In genomic region chr7:3656966-3657365, GRCm38 (mm10) we compare ENCODE assay signal across 35 mouse cellular contexts.
"Had no signal": no experiment of that assay in that cellular context is flagged by ENCODE, and none has a peak within 500 bp of the region (broad histone marks: within the 10 kb centered on the region; RNA-seq: fewer than 3 reads in every experiment).

No protein-coding gene starts in this region.

- H3K27me3 ChIP-seq: heart, embryonic 12.5 days; heart, embryonic 13.5 days; heart, embryonic 15.5 days; hindbrain, embryonic 12.5 days; hindbrain, embryonic 13.5 days; hindbrain, embryonic 15.5 days; intestine, embryonic 15.5 days; kidney, embryonic 15.5 days had no signal

- H3K9me3 ChIP-seq: heart, embryonic 10.5 days; heart, embryonic 12.5 days; heart, embryonic 13.5 days; heart, embryonic 15.5 days; hindbrain, embryonic 10.5 days; hindbrain, embryonic 12.5 days; hindbrain, embryonic 13.5 days; hindbrain, embryonic 15.5 days; intestine, embryonic 15.5 days; kidney, embryonic 15.5 days had no signal

- DNase-seq: heart, postnatal 10 days; heart, postnatal 14 days; heart, postnatal 36 days; heart, postnatal 4 days; kidney, adult 11 months; kidney, adult 18-20 months; kidney, adult 2 months; kidney, adult 8-10 months; kidney, adult 9 months; kidney, postnatal 10 days; kidney, postnatal 14 days; kidney, postnatal 25 days; kidney, postnatal 36 days; kidney, postnatal 4 days; layer of hippocampus, adult 9-11 months; layer of hippocampus, postnatal 36 days had no signal

- H3K4me3 ChIP-seq: heart, embryonic 10.5 days; heart, embryonic 12.5 days; heart, embryonic 13.5 days; heart, embryonic 15.5 days; hindbrain, embryonic 10.5 days; hindbrain, embryonic 12.5 days; hindbrain, embryonic 13.5 days; hindbrain, embryonic 15.5 days; intestine, embryonic 15.5 days; kidney, embryonic 15.5 days; layer of hippocampus, adult 2 months had no signal

- H3K4me2 ChIP-seq: heart, embryonic 11.5 days; heart, embryonic 12.5 days; heart, embryonic 13.5 days; heart, embryonic 15.5 days; hindbrain, embryonic 12.5 days; hindbrain, embryonic 13.5 days; hindbrain, embryonic 14.5 days; hindbrain, embryonic 15.5 days; intestine, embryonic 15.5 days; kidney, embryonic 15.5 days had no signal

- H3K4me1 ChIP-seq: heart, embryonic 13.5 days; heart, embryonic 15.5 days; hindbrain, embryonic 10.5 days; hindbrain, embryonic 12.5 days; intestine, embryonic 15.5 days; kidney, embryonic 15.5 days had no signal

- H3K27ac ChIP-seq: heart, embryonic 10.5 days; heart, embryonic 13.5 days; heart, embryonic 15.5 days; hindbrain, embryonic 10.5 days; hindbrain, embryonic 12.5 days; hindbrain, embryonic 13.5 days; hindbrain, embryonic 14.5 days; hindbrain, embryonic 15.5 days; hindbrain, postnatal 0 days; intestine, embryonic 15.5 days; kidney, embryonic 15.5 days; kidney, postnatal 0 days; layer of hippocampus, adult 2 months had no signal

- ATAC-seq: hindbrain, embryonic 16.5 days; hindbrain, postnatal 0 days; inflammation-experienced regulatory T-cells, adult 6 months; intestine, embryonic 15.5 days; intestine, embryonic 16.5 days; intestine, postnatal 0 days had no signal

- H3K9ac ChIP-seq: heart, embryonic 12.5 days; heart, embryonic 13.5 days; heart, embryonic 15.5 days; hindbrain, embryonic 12.5 days; hindbrain, embryonic 13.5 days; hindbrain, embryonic 14.5 days; hindbrain, embryonic 15.5 days; intestine, embryonic 15.5 days; kidney, embryonic 15.5 days had no signal
